Mouse (Mus musculus) kidney, postnatal 0 days (tissue): Measurements from ENCODE around the gene Tmem63a. TPM values are rescaled to one million over a fixed set of nuclear protein-coding genes. Genes with fewer than 3 reads are reported as not detected.
"Not testable (repeated sequence)": the region's sequence is repeated elsewhere in the genome, so short reads cannot be mapped to it uniquely, and the experiment has no call there.

Source experiments
- ATAC-seq: fragments of 200-750 bp; cut with Nextera tagmentation; replicated peaks from 2 replicates; pipeline ENCODE4 v1.8.0; 2017; ENCODE audit warnings: low read depth, moderate number of reproducible peaks, moderate TSS enrichment, moderate library complexity; ENCODE audit not compliant: low FRiP score
- DNase-seq: peaks from one replicate; pipeline ENCODE4 v3.0.0-alpha.2; 2016; ENCODE audit warnings: low spot score
- H3K27ac ChIP-seq: fragments of 300-500 bp; sonication (generic); 2 replicates; pipeline ENCODE4 v1.5.1; 2014; ENCODE audit warnings: mild to moderate bottlenecking
- H3K27me3 ChIP-seq: fragments of 300-500 bp; sonication (generic); 2 replicates; pipeline ENCODE4 v1.6.1; 2014; ENCODE audit warnings: low read length, mixed read lengths; ENCODE audit not compliant: insufficient read depth
- H3K36me3 ChIP-seq: fragments of 300-500 bp; sonication (generic); 2 replicates; pipeline ENCODE4 v1.6.1; 2014; ENCODE audit warnings: low read length, mixed read lengths; ENCODE audit not compliant: insufficient read depth
- H3K4me1 ChIP-seq: fragments of 300-500 bp; sonication (generic); replicated peaks from 2 replicates; pipeline ENCODE4 v1.6.1; 2014; ENCODE audit warnings: antibody characterized with exemption, low read length, mixed read lengths; ENCODE audit not compliant: insufficient read depth
- H3K4me2 ChIP-seq: fragments of 300-500 bp; sonication (generic); 2 replicates; pipeline ENCODE4 v1.6.1; 2014; ENCODE audit warnings: mild to moderate bottlenecking, low read length, moderate library complexity, mixed read lengths
- H3K4me3 ChIP-seq: fragments of 300-500 bp; sonication (generic); replicated peaks from 2 replicates; pipeline ENCODE4 v1.5.1; 2014; ENCODE audit warnings: low read depth, low read length
- H3K9ac ChIP-seq: fragments of 300-500 bp; sonication (generic); 2 replicates; pipeline ENCODE4 v1.6.1; 2014; ENCODE audit warnings: low read depth, low read length
- H3K9me3 ChIP-seq: fragments of 300-500 bp; sonication (generic); replicated peaks from 2 replicates; pipeline ENCODE4 v1.6.1; 2016; ENCODE audit warnings: low read length, inconsistent platforms, mixed read lengths
- CTCF ChIP-seq: IDR thresholded peaks from 2 replicates; pipeline ENCODE4 v1.5.1; 2016; ENCODE audit warnings: antibody characterized with exemption, low read depth, mild to moderate bottlenecking, moderate library complexity
- whole genome bisulfite sequencing: fragments of 180-500 bp; shearing (Covaris S2); extraction: QIAGEN DNeasy Blood & Tissue Kit; methylation state at CpG from one replicate; pipeline ENCODE4 v1.1.7; 2014; 5-methylcytosine and 5-hydroxymethylcytosine counted together
- polyA plus RNA-seq: library from polyadenylated mRNA; unstranded; fragments of >200 nt; fragmentation: Nextera tagmentation; extraction: Ambion mirVana; gene quantifications from 2 replicates; pipeline ENCODE4 v1.2.1, GENCODE M21; 2015

Tmem63a gene
- polyA plus RNA-seq, 1 experiment from 2014 or later = 10.6 TPM

GRCm38 (mm10) chr1:180967261-180967660, 25.1 kb downstream of the Tmem63a start:
- Histone ChIP-seq H3K4me3 (no peak overlapping the region), H3K27ac (no peak overlapping the region), H3K4me2 (no peak overlapping the region), H3K4me1 (no peaks in the 10 kb centered on the region), H3K9ac (no peak overlapping the region), H3K36me3 (0 out of 2 replicates have a peak, but pooled peaks cover 22% of the 10 kb centered on the region), H3K27me3 (no peaks in the 10 kb centered on the region), H3K9me3 (no peaks in the 10 kb centered on the region)
- ATAC-seq = no peak
- TF ChIP-seq CTCF = no peak
- no peak for DNase-seq
- WGBS = 85% methylated on average over 7 of the region's 7 CpGs

- DNase-seq = no peak
- no peak overlapping the region for H3K4me3 ChIP-seq
- WGBS = 86% methylated on average over 10 of the region's 11 CpGs
- H3K4me1 ChIP-seq = no peaks in the 10 kb centered on the region
- no peak for TF ChIP-seq CTCF
- ATAC-seq = no peak
- H3K36me3 ChIP-seq = 0 out of 2 replicates have a peak, but pooled peaks cover 10% of the 10 kb centered on the region
- no peaks in the 10 kb centered on the region for H3K9me3 ChIP-seq
- no peak overlapping the region for H3K27ac ChIP-seq
- no peak overlapping the region for H3K4me2 ChIP-seq
- no peaks in the 10 kb centered on the region for H3K27me3 ChIP-seq
- no peak overlapping the region for H3K9ac ChIP-seq
Measured at GRCm38 (mm10) chr1:180972941-180973340, 30.8 kb downstream of the Tmem63a start.

- no peaks in the 10 kb centered on the region for H3K9me3 ChIP-seq
- 60% methylated on average over 14 of the region's 14 CpGs for WGBS
- H3K4me2 ChIP-seq = no peak overlapping the region
- H3K4me1 ChIP-seq = no peaks in the 10 kb centered on the region
- DNase-seq (peak; percentile 87), ATAC-seq (peak; percentile 69)
- 0 out of 2 replicates have a peak, but pooled peaks cover 3% of the 10 kb centered on the region for H3K36me3 ChIP-seq
- TF ChIP-seq CTCF = peak; percentile 86
- H3K4me3 ChIP-seq = no peak overlapping the region
- no peak overlapping the region for H3K9ac ChIP-seq
- no peaks in the 10 kb centered on the region for H3K27me3 ChIP-seq
- H3K27ac ChIP-seq = no peak overlapping the region
Measured at GRCm38 (mm10) chr1:180974126-180974746, 32.1 kb downstream of the Tmem63a start.

GRCm38 (mm10) chr1:180976110-180976679, 34.1 kb downstream of the Tmem63a start:
- Histone ChIP-seq H3K36me3 (no peaks in the 10 kb centered on the region), H3K9me3 (no peaks in the 10 kb centered on the region), H3K4me1 (no peaks in the 10 kb centered on the region), H3K4me3 (no peak overlapping the region), H3K9ac (no peak overlapping the region), H3K27ac (no peak overlapping the region), H3K4me2 (no peak overlapping the region), H3K27me3 (no peaks in the 10 kb centered on the region)
- peak; percentile 79 for TF ChIP-seq CTCF
- DNase-seq (peak; percentile 44), ATAC-seq (no peak)
- 65% methylated on average over 4 of the region's 4 CpGs for WGBS

GRCm38 (mm10) chr1:180979484-180980251, 37.5 kb downstream of the Tmem63a start:
- no peak for DNase-seq
- H3K9ac ChIP-seq = no peak overlapping the region
- H3K27me3 ChIP-seq = no peaks in the 10 kb centered on the region
- H3K4me3 ChIP-seq = no peak overlapping the region
- no peaks in the 10 kb centered on the region for H3K9me3 ChIP-seq
- no peak for TF ChIP-seq CTCF
- no peak overlapping the region for H3K27ac ChIP-seq
- H3K4me2 ChIP-seq = no peak overlapping the region
- WGBS = 81% methylated on average over 23 of the region's 24 CpGs
- no peaks in the 10 kb centered on the region for H3K36me3 ChIP-seq
- ATAC-seq = no peak
- H3K4me1 ChIP-seq = no peaks in the 10 kb centered on the region

- no peak overlapping the region for H3K4me3 ChIP-seq
- no peaks in the 10 kb centered on the region for H3K4me1 ChIP-seq
- TF ChIP-seq CTCF = peak; percentile 42
- H3K9me3 ChIP-seq = no peaks in the 10 kb centered on the region
- no peak overlapping the region for H3K4me2 ChIP-seq
- DNase-seq (no peak), ATAC-seq (no peak)
- no peaks in the 10 kb centered on the region for H3K36me3 ChIP-seq
- no peak overlapping the region for H3K27ac ChIP-seq
- 72% methylated on average over 2 of the region's 2 CpGs for WGBS
- no peak overlapping the region for H3K9ac ChIP-seq
- no peaks in the 10 kb centered on the region for H3K27me3 ChIP-seq
Measured at GRCm38 (mm10) chr1:180980464-180980863, 38.3 kb downstream of the Tmem63a start.

- not testable (repeated sequence) for DNase-seq, H3K27me3 ChIP-seq, H3K9ac ChIP-seq, H3K4me2 ChIP-seq, H3K4me1 ChIP-seq, H3K36me3 ChIP-seq, H3K4me3 ChIP-seq, H3K9me3 ChIP-seq, H3K27ac ChIP-seq
- 78% methylated on average over 7 of the region's 7 CpGs for WGBS
- peak; percentile 78 for ATAC-seq
Measured at GRCm38 (mm10) chr1:180981298-180982046, 39.3 kb downstream of the Tmem63a start.
